Mouse (Mus musculus) C2C12 (cell line): Measurements from ENCODE around the gene Lrrk2. TPM values are rescaled to one million over a fixed set of nuclear protein-coding genes. Genes with fewer than 3 reads are reported as not detected.

Source experiments
- H3K27me3 ChIP-seq: one replicate; pipeline ENCODE4 v1.6.1; 2011; ENCODE audit not compliant: control insufficient read depth, insufficient read depth, insufficient read length
- H3K36me3 ChIP-seq: one replicate; pipeline ENCODE4 v1.6.1; 2011; ENCODE audit not compliant: control insufficient read depth, insufficient read depth
- H3K4me3 ChIP-seq: one replicate; pipeline ENCODE4 v1.5.1; 2011; ENCODE audit warnings: mild to moderate bottlenecking, control low read depth; ENCODE audit not compliant: poor library complexity, insufficient read depth, severe bottlenecking
- H3K79me2 ChIP-seq: one replicate; pipeline ENCODE4 v1.6.1; 2011; ENCODE audit not compliant: control insufficient read depth, insufficient read depth
- H3K79me3 ChIP-seq: one replicate; pipeline ENCODE4 v1.6.1; 2011; ENCODE audit warnings: low read depth, control low read depth
- H3ac ChIP-seq: one replicate; pipeline ENCODE3; 2011; ENCODE audit warnings: low read depth; ENCODE audit not compliant: control insufficient read depth, insufficient read length
- CEBPB ChIP-seq: IDR thresholded peaks from one replicate; pipeline ENCODE4 v1.6.1; 2011; ENCODE audit warnings: low read depth, mild to moderate bottlenecking, control low read depth, moderate library complexity
- CTCF ChIP-seq: IDR thresholded peaks from one replicate; pipeline ENCODE4 v1.5.1; 2011; ENCODE audit not compliant: control insufficient read depth, insufficient read depth, insufficient read length
- FOSL1 ChIP-seq: IDR thresholded peaks from one replicate; pipeline ENCODE4 v1.8.0; 2011; ENCODE audit warnings: mild to moderate bottlenecking, low read length; ENCODE audit not compliant: poor library complexity, insufficient read depth, severe bottlenecking
- MAX ChIP-seq: IDR thresholded peaks from one replicate; pipeline ENCODE4 v1.6.1; 2011; ENCODE audit warnings: mild to moderate bottlenecking, control low read depth
- MYOD1 ChIP-seq: IDR thresholded peaks from one replicate; pipeline ENCODE4 v1.6.1; 2011; ENCODE audit warnings: low read depth; ENCODE audit not compliant: control insufficient read depth, insufficient read length
- MYOG ChIP-seq: IDR thresholded peaks from one replicate; pipeline ENCODE4 v1.6.1; 2011; ENCODE audit not compliant: control insufficient read depth, insufficient read length; ENCODE audit errors: extremely low read depth
- USF1 ChIP-seq: IDR thresholded peaks from one replicate; pipeline ENCODE4 v1.6.1; 2011; ENCODE audit warnings: low read depth, mild to moderate bottlenecking, control low read depth, moderate library complexity
- polyA plus RNA-seq: library from polyadenylated mRNA; unstranded; fragments of >200 nt; fragmentation: generic; extraction: Trizol; gene quantifications from one replicate; pipeline ENCODE4 v1.2.1, GENCODE M21; 2012; ENCODE audit warnings: missing spikeins

Lrrk2 gene
- polyA plus RNA-seq, 1 experiment: 8.3 TPM

DNA sequence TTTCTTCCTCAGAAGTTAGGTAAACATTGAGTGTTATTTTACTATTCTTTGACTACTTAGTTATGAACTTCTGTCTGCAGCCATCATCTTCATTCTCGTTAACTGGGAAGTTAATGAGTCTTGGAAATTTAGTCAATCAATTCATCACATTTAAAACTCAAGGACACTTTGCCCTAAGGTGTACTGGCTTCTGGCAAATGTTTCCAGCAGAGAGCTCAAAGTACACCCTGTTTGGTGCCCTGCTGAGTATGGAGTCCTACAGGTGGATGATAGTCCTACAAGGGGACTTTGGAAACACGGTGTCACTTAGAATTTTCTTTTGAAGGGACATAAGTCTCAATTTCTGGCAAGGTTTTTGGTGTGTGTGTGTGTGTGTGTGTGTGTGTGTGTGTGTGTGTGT, 1.8 kb upstream of the Lrrk2 start:
- Histone ChIP-seq H3K79me2 (peaks cover 4% of the 10 kb centered on the region), H3K36me3 (peaks cover 4% of the 10 kb centered on the region), H3ac (no peak overlapping the region), H3K4me3 (no peak overlapping the region), H3K79me3 (peaks cover 3% of the 10 kb centered on the region), H3K27me3 (no peaks in the 10 kb centered on the region)
- TF ChIP-seq MYOG (no peak), FOSL1 (no peak), MYOD1 (no peak), USF1 (no peak)

DNA sequence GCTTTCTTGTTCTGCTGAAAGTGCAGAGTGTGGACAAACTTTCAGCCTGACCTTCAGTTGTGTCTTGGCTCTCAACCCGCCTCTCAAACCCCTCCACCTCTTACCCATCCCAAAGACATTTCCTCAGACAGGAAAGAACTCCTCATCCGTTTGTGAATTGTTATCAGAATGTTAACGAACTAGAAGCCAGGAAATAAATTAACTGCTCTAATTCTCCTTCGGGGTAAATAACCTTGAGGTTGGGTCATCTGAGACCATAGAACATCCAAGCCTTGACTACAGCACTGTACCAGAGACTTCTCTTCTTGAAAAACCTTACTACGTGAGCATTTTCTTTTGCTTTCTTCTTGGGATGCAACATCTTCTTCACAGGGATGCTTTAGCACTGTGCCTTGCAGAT, 988 bp upstream of the Lrrk2 start:
- H3ac ChIP-seq: no peak overlapping the region
- H3K79me3 ChIP-seq: peaks cover 3% of the 10 kb centered on the region
- H3K79me2 ChIP-seq: peaks cover 4% of the 10 kb centered on the region
- H3K36me3 ChIP-seq: peaks cover 4% of the 10 kb centered on the region
- no peaks in the 10 kb centered on the region for H3K27me3 ChIP-seq
- no peak overlapping the region for H3K4me3 ChIP-seq
- TF ChIP-seq CTCF: no peak
- TF ChIP-seq USF1: no peak
- no peak for TF ChIP-seq CEBPB
- no peak for TF ChIP-seq MAX
- TF ChIP-seq MYOD1: no peak
- no peak for TF ChIP-seq MYOG
- no peak for TF ChIP-seq FOSL1

DNA sequence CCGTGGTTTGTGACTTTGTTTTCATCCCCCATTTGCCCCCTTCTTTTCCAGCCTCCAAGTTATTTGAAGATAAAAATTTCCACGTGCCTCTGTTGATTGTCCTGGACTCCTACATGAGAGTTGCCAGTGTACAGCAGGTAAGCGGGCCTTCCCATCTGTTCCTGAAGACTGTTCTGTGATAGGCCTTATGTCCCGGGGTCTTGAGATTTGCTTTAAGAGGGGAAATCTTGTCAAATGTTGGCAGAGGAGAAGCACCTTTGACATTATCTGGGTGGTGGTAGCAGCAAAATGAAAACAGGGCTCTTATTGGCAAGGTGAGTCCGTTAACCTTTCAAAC, 562 bp downstream of the Lrrk2 start:
- Histone ChIP-seq H3ac (peak overlapping the region; percentile 72), H3K79me3 (peaks cover 3% of the 10 kb centered on the region), H3K36me3 (peaks cover 4% of the 10 kb centered on the region), H3K27me3 (no peaks in the 10 kb centered on the region), H3K4me3 (peak overlapping the region; percentile 58), H3K79me2 (peaks cover 4% of the 10 kb centered on the region)
- no peak for TF ChIP-seq MYOG
- no peak for TF ChIP-seq CEBPB
- no peak for TF ChIP-seq CTCF

DNA sequence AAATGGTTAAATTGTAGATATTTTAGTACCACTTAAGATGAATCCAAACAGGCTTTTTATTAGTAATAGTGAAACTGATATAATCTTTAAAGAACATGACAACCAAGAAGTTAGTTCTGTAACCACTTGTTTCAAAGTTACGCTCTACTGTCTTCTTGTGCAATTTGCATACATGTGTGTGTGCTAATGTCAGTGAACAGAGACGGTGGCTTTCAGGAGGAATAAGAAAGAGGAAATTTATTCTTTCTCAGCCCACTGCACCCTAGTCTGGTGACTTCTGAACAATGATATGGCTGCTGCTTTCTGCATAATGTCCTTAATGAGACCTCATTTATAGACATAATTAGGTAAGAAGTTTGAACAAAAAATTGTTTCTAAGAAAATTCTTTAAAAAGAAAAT, 7.1 kb downstream of the Lrrk2 start:
- Histone ChIP-seq H3K27me3 (no peaks in the 10 kb centered on the region), H3K79me2 (no peaks in the 10 kb centered on the region), H3K36me3 (peaks cover 42% of the 10 kb centered on the region), H3K4me3 (no peak overlapping the region), H3ac (no peak overlapping the region), H3K79me3 (no peaks in the 10 kb centered on the region)
- TF ChIP-seq MAX (no peak), FOSL1 (no peak), USF1 (no peak), CEBPB (no peak), MYOD1 (no peak), MYOG (no peak), CTCF (no peak)

DNA sequence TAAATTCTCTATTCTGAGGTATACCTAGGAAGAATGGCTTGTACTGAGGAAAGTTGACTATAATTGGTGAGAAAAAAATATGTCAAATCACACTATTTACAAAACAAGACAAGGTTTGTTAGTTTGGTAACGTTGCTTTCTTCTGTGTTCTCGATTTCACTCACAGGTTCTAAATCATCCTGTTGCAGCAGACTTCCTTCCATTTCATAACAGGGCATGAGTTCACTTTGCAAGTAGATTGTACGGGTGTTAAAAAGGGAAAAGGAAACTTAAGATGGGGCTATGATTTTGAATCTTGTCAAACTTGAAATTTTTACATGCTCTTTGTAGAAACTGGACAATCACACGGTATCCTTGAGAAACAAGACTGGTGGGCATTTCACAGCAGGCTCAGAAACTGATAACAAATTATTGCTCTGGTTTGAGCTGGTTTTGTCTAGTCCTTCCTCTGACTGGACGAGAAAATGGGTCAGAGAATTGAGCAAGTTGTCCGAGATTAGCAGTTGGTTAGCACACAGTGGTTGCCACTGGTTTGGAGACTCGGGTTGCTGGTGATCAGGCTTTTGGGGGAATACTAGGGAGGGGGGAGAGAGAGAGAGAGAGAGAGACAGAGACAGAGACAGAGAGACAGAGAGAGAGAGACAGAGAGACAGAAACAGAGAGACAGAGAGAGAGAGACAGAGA, 13.0 kb downstream of the Lrrk2 start:
- H3K27me3 ChIP-seq: no peaks in the 10 kb centered on the region
- H3K79me2 ChIP-seq: no peaks in the 10 kb centered on the region
- TF ChIP-seq CEBPB (no peak), FOSL1 (no peak)
- peaks cover 54% of the 10 kb centered on the region for H3K36me3 ChIP-seq
- H3K79me3 ChIP-seq: no peaks in the 10 kb centered on the region
- H3ac ChIP-seq: no peak overlapping the region
- H3K4me3 ChIP-seq: no peak overlapping the region

DNA sequence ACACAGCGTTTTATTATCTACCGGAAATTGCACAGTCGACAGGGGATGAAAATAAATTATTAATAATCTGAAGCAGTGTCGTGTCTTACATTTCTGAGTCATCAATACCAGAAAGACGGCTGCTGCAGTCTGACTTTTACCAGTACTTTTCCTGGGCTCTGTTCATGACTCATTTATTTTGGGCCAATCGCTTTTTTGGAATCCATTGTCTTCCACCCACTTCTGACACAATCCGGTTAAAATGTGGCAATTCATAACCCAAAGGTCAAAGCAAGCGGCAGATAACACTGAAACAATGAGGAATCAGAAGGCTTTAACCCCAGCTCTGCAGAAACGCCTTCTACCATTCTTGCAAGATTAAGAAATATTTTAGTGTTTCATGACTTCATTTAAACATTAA, 17.7 kb downstream of the Lrrk2 start:
- H3K79me2 ChIP-seq: peaks cover 17% of the 10 kb centered on the region
- H3ac ChIP-seq: no peak overlapping the region
- peaks cover 37% of the 10 kb centered on the region for H3K36me3 ChIP-seq
- TF ChIP-seq CEBPB: peak; percentile 88
- TF ChIP-seq MYOG: no peak
- no peak for TF ChIP-seq MYOD1
- peak; percentile 54 for TF ChIP-seq FOSL1
- H3K27me3 ChIP-seq: no peaks in the 10 kb centered on the region
- peaks cover 5% of the 10 kb centered on the region for H3K79me3 ChIP-seq
- H3K4me3 ChIP-seq: no peak overlapping the region
